Mouse (Mus musculus) testis, adult 2 months (tissue): ENCODE results near the gene Sox15.

Source experiments
- CTCF ChIP-seq: fragments of 200-500 bp; IDR thresholded peaks from 2 replicates; pipeline ENCODE4 v1.5.1; 2012; ENCODE audit warnings: low read depth, mild to moderate bottlenecking, inconsistent platforms, low read length, moderate library complexity; ENCODE audit not compliant: control insufficient read depth, insufficient read depth, insufficient replicate concordance
- POLR2A ChIP-seq: fragments of 200-500 bp; IDR thresholded peaks from 2 replicates; pipeline ENCODE4 v1.6.1; 2012; ENCODE audit warnings: low read depth, mild to moderate bottlenecking, inconsistent platforms, low read length, moderate library complexity; ENCODE audit not compliant: control insufficient read depth

GRCm38 (mm10) chr11:69682840-69683533 is 27.9 kb downstream of the Sox15 start:
- TF ChIP-seq POLR2A (no peak), CTCF (peak; percentile 81; the same call in 1 of the 2 replicates)
